Comparison of ENCODE assay signal across 22 mouse cellular contexts in genomic region chr9:72029601-72030000, GRCm38 (mm10).
DNase-seq lines count a peak whose midpoint lies in the region; ATAC-seq and TF ChIP-seq lines count a peak whose summit lies in the region.
"Had no signal": no experiment of that assay in that cellular context is flagged by ENCODE, and none has a peak within 500 bp of the region (broad histone marks: within the 10 kb centered on the region; RNA-seq: fewer than 3 reads in every experiment).

No protein-coding gene starts in this region.

- no peak for TF ChIP-seq CTCF in left cerebral cortex, adult 2 months (IDR thresholded peaks at IDR 0.05)

- H3K4me2 ChIP-seq in heart, embryonic 11.5 days = no peak overlapping the region
- H3K4me2 ChIP-seq: hindbrain, embryonic 15.5 days; liver, embryonic 13.5 days; midbrain, embryonic 15.5 days had no signal

- H3K27me3 ChIP-seq in heart, embryonic 11.5 days (ENCODE audit: control insufficient read depth, insufficient read depth, low read length) = no peaks in the 10 kb centered on the region
- H3K27me3 ChIP-seq: hindbrain, embryonic 15.5 days; liver, embryonic 13.5 days; midbrain, embryonic 15.5 days had no signal

- DNase-seq in heart, adult 8-10 months (ENCODE audit: low spot score) = peak; percentile 28
- no peak for DNase-seq in left cerebral cortex, adult 2 months (ENCODE audit: extremely low spot score in 1 of 2, low spot score in 2 of 2)
- no peak for DNase-seq in left cerebral cortex, postnatal 10 days (ENCODE audit: extremely low spot score in 1 of 2, low spot score in 2 of 2)
- DNase-seq in cerebellum, adult 18-20 months = no peak
- no peak for DNase-seq in cerebellum, postnatal 4 days (ENCODE audit: low spot score in 2 of 2)
- DNase-seq: adrenal gland, postnatal 14 days; cerebellum, adult 8-10 months; forebrain, postnatal 0 days; gastrocnemius, postnatal 36 days; kidney, adult 8-10 months; kidney, postnatal 36 days; liver, embryonic 13.5 days; lung, adult 2 months; thymus, adult 2 months; thymus, postnatal 4 days had no signal

- peaks cover 4% of the 10 kb centered on the region; the same call in 1 of the 2 replicates for H3K4me1 ChIP-seq in heart, embryonic 11.5 days (ENCODE audit: control insufficient read depth, insufficient read depth, low read length)
- H3K4me1 ChIP-seq: hindbrain, embryonic 15.5 days; midbrain, embryonic 15.5 days had no signal

- no peak overlapping the region for H3K9ac ChIP-seq in heart, embryonic 11.5 days (ENCODE audit: low read depth, low read length)
- H3K9ac ChIP-seq: forebrain, postnatal 0 days; hindbrain, embryonic 15.5 days; liver, embryonic 13.5 days; midbrain, embryonic 15.5 days had no signal

- H3K9me3 ChIP-seq in heart, embryonic 11.5 days (replicated peaks; ENCODE audit: control insufficient read depth, low read length) = no peaks in the 10 kb centered on the region
- H3K9me3 ChIP-seq: heart, embryonic 10.5 days; hindbrain, embryonic 15.5 days; liver, embryonic 13.5 days; midbrain, embryonic 15.5 days had no signal

- no peaks in the 10 kb centered on the region for H3K36me3 ChIP-seq in heart, embryonic 11.5 days (ENCODE audit: control insufficient read depth, insufficient read depth, low read length)
- H3K36me3 ChIP-seq: heart, embryonic 10.5 days; hindbrain, embryonic 15.5 days; liver, embryonic 13.5 days; midbrain, embryonic 15.5 days had no signal

- no peak for ATAC-seq in heart, embryonic 11.5 days (replicated peaks; ENCODE audit: insufficient number of reproducible peaks, low FRiP score, low TSS enrichment)
- peak; percentile 41 for ATAC-seq in CD4-positive, CD25-positive, alpha-beta regulatory T cell, adult 4 months
- ATAC-seq: forebrain, postnatal 0 days; midbrain, embryonic 15.5 days had no signal

- H3K4me3 ChIP-seq in heart, embryonic 11.5 days (ENCODE audit: low read depth, low read length) = no peak overlapping the region
- no peak overlapping the region for H3K4me3 ChIP-seq in left cerebral cortex, adult 2 months
- H3K4me3 ChIP-seq: heart, embryonic 10.5 days; hindbrain, embryonic 15.5 days; liver, embryonic 13.5 days; midbrain, embryonic 15.5 days had no signal

- no peak overlapping the region for H3K27ac ChIP-seq in heart, embryonic 11.5 days (ENCODE audit: low read depth, low read length)
- H3K27ac ChIP-seq in left cerebral cortex, adult 2 months = peak overlapping the region; percentile 16; the same call in 1 of the 2 replicates
- H3K27ac ChIP-seq: heart, embryonic 10.5 days; hindbrain, embryonic 15.5 days; liver, embryonic 13.5 days; macrophage; midbrain, embryonic 15.5 days; stomach, postnatal 0 days had no signal

- 49% methylated on average over 1 of the region's 1 CpGs for WGBS in heart, embryonic 11.5 days (ENCODE audit: insufficient replicate concordance)

- intact Hi-C loops in left cerebral cortex, adult 2 months (cut with DNase I) = no loop called here
- intact Hi-C loops in left cerebral cortex, postnatal 10 days (cut with DNase I) = no loop called here
